Mouse (Mus musculus): Measurements from ENCODE around the gene Mid1. TPM values are rescaled to one million over a fixed set of nuclear protein-coding genes. Genes with fewer than 3 reads are reported as not detected.
A peak's percentile ranks its signal among the peaks of the same experiment; 100 is the strongest.

The Mid1 gene
- total and polyA plus RNA-seq, 3 experiments, result 2.6 to 5.5 (median 3.7) TPM

GRCm38 (mm10) chrX:169789702-169790101, 104.7 kb downstream of the Mid1 start:
- no peak overlapping the region for H3K27ac ChIP-seq
- no peak for DNase-seq
- 82% methylated on average over 5 of the region's 5 CpGs for WGBS
- H3K4me1 ChIP-seq (ENCODE audit: control insufficient read depth, insufficient read depth, low read length), result no peaks in the 10 kb centered on the region
- TF ChIP-seq EP300 (IDR thresholded peaks at IDR 0.05; ENCODE audit: insufficient read depth, low read depth, low read length) (no peak), POLR2A (IDR thresholded peaks at IDR 0.05; ENCODE audit: insufficient read depth, low read depth, low read length) (no peak), CTCF (IDR thresholded peaks at IDR 0.05) (no peak)
- no peak overlapping the region for H3K4me3 ChIP-seq
- no peaks in the 10 kb centered on the region for H3K27me3 ChIP-seq (ENCODE audit: control insufficient read depth, insufficient read depth, low read length)
- no peak overlapping the region for H3K9ac ChIP-seq (ENCODE audit: low read depth, low read length)
- intact Hi-C loops (cut with DNase I), result loop anchor here (10.0 kb wide), 1 partner anchor 465 kb away; the partner anchor contains the start of gene Hccs
- H3K79me2 ChIP-seq (replicated peaks; ENCODE audit: control insufficient read depth, insufficient read depth, low read length), result no peaks in the 10 kb centered on the region
- no peaks in the 10 kb centered on the region for H3K36me3 ChIP-seq (ENCODE audit: control insufficient read depth, insufficient read depth, low read length)

DNA sequence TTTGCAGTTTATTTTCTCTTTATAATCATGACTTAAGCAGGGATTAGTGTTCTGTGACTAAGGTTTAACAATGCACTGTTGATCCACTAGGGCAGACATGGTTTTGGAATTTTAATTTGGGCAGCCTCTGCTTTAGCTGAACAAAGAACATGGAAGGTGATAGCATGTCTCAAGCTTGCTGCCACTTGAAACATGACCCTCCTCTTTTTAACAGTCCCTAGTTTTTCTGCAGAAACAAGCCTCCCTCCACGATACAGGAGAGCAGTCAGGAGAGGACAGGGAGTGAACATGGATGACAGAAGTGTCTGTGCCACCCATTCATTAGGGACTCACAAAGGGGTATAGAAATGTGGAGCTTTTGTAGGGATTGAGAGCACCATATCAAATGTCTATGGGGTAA, 107.9 kb downstream of the Mid1 start:
- Histone ChIP-seq H3K9ac (ENCODE audit: low read depth, low read length) (no peak overlapping the region), H3K36me3 (ENCODE audit: control insufficient read depth, insufficient read depth, low read length) (no peaks in the 10 kb centered on the region), H3K4me1 (ENCODE audit: control insufficient read depth, insufficient read depth, low read length) (peaks cover 1% of the 10 kb centered on the region; the same call in 1 of the 2 replicates), H3K79me2 (replicated peaks; ENCODE audit: control insufficient read depth, insufficient read depth, low read length) (no peaks in the 10 kb centered on the region), H3K27me3 (ENCODE audit: control insufficient read depth, insufficient read depth, low read length) (no peaks in the 10 kb centered on the region), H3K4me3 (no peak overlapping the region), H3K27ac (no peak overlapping the region)
- WGBS, result 65% methylated on average over 1 of the region's 1 CpGs
- no peak for DNase-seq
- TF ChIP-seq EP300 (IDR thresholded peaks at IDR 0.05; ENCODE audit: insufficient read depth, low read depth, low read length), result no peak
- no peak for TF ChIP-seq CTCF (IDR thresholded peaks at IDR 0.05)
- no peak for TF ChIP-seq POLR2A (IDR thresholded peaks at IDR 0.05; ENCODE audit: insufficient read depth, low read depth, low read length)
- intact Hi-C loops (cut with DNase I), result loop anchor here (10.0 kb wide), 1 partner anchor 468 kb away; the partner anchor contains the start of gene Hccs

DNA sequence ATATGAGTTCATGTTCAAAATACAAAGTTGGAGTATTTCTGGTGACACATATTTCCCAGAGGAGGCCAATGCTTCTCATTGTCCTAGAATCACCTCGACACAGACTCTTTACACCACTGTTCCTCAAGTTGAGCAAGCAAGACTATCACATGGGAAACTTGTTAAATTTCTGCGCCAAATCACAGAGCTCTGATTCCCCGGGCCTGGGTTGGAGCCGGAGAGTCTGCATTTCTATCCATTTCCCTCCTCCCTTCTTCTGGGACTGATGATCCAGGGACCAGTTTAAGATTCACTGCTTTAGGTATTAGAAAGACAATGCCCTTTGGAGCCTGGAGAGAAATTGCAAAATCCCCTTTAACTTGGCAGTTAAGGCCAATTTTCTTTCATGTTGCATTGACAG, 109.4 kb downstream of the Mid1 start:
- no peak overlapping the region for H3K9ac ChIP-seq (ENCODE audit: low read depth, low read length)

GRCm38 (mm10) chrX:169794831-169795311, 109.9 kb downstream of the Mid1 start:
- Histone ChIP-seq H3K27me3 (ENCODE audit: control insufficient read depth, insufficient read depth, low read length) (no peaks in the 10 kb centered on the region), H3K36me3 (ENCODE audit: control insufficient read depth, insufficient read depth, low read length) (no peaks in the 10 kb centered on the region), H3K79me2 (replicated peaks; ENCODE audit: control insufficient read depth, insufficient read depth, low read length) (no peaks in the 10 kb centered on the region), H3K4me1 (ENCODE audit: control insufficient read depth, insufficient read depth, low read length) (peaks cover 1% of the 10 kb centered on the region; the same call in 1 of the 2 replicates), H3K9ac (ENCODE audit: low read depth, low read length) (no peak overlapping the region), H3K4me3 (no peak overlapping the region), H3K27ac (no peak overlapping the region)
- intact Hi-C loops (cut with DNase I), result loop anchor here (10.0 kb wide), 1 partner anchor 470 kb away; the partner anchor contains the start of gene Hccs
- no peak for TF ChIP-seq EP300 (IDR thresholded peaks at IDR 0.05; ENCODE audit: insufficient read depth, low read depth, low read length)
- TF ChIP-seq POLR2A (IDR thresholded peaks at IDR 0.05; ENCODE audit: insufficient read depth, low read depth, low read length), result no peak
- no peak for TF ChIP-seq CTCF (IDR thresholded peaks at IDR 0.05)
- 62% methylated on average over 7 of the region's 7 CpGs for WGBS
- DNase-seq, result peak; percentile 18 to 36

More for the DNA sequence above, 109.4 kb downstream of the Mid1 start:
- intact Hi-C loops (cut with DNase I), result loop anchor here (10.0 kb wide), 1 partner anchor 470 kb away; the partner anchor contains the start of gene Hccs
- no peak for DNase-seq
- WGBS, result 60% methylated on average over 4 of the region's 4 CpGs
- TF ChIP-seq EP300 (IDR thresholded peaks at IDR 0.05; ENCODE audit: insufficient read depth, low read depth, low read length), result no peak
- TF ChIP-seq POLR2A (IDR thresholded peaks at IDR 0.05; ENCODE audit: insufficient read depth, low read depth, low read length), result no peak
- TF ChIP-seq CTCF (IDR thresholded peaks at IDR 0.05), result no peak
- peaks cover 1% of the 10 kb centered on the region; the same call in 1 of the 2 replicates for H3K4me1 ChIP-seq (ENCODE audit: control insufficient read depth, insufficient read depth, low read length)
- no peaks in the 10 kb centered on the region for H3K79me2 ChIP-seq (replicated peaks; ENCODE audit: control insufficient read depth, insufficient read depth, low read length)
- no peak overlapping the region for H3K4me3 ChIP-seq
- H3K27ac ChIP-seq, result no peak overlapping the region
- no peaks in the 10 kb centered on the region for H3K36me3 ChIP-seq (ENCODE audit: control insufficient read depth, insufficient read depth, low read length)
- H3K27me3 ChIP-seq (ENCODE audit: control insufficient read depth, insufficient read depth, low read length), result no peaks in the 10 kb centered on the region

- DNase-seq, result no peak
- no peaks in the 10 kb centered on the region for H3K79me2 ChIP-seq (replicated peaks; ENCODE audit: control insufficient read depth, insufficient read depth, low read length)
- H3K36me3 ChIP-seq (ENCODE audit: control insufficient read depth, insufficient read depth, low read length), result no peaks in the 10 kb centered on the region
- no peak overlapping the region for H3K4me3 ChIP-seq
- H3K9ac ChIP-seq (ENCODE audit: low read depth, low read length), result no peak overlapping the region
- peaks cover 1% of the 10 kb centered on the region; the same call in 1 of the 2 replicates for H3K4me1 ChIP-seq (ENCODE audit: control insufficient read depth, insufficient read depth, low read length)
- 37% methylated on average over 3 of the region's 3 CpGs for WGBS
- H3K27me3 ChIP-seq (ENCODE audit: control insufficient read depth, insufficient read depth, low read length), result no peaks in the 10 kb centered on the region
- intact Hi-C loops (cut with DNase I), result loop anchor here (10.0 kb wide), 1 partner anchor 472 kb away; the partner anchor contains the start of gene Hccs
- no peak overlapping the region for H3K27ac ChIP-seq
- TF ChIP-seq POLR2A (IDR thresholded peaks at IDR 0.05; ENCODE audit: insufficient read depth, low read depth, low read length) (no peak), EP300 (IDR thresholded peaks at IDR 0.05; ENCODE audit: insufficient read depth, low read depth, low read length) (no peak), CTCF (IDR thresholded peaks at IDR 0.05) (no peak)
Measured at GRCm38 (mm10) chrX:169797148-169797547, 112.1 kb downstream of the Mid1 start.

- Histone ChIP-seq H3K79me2 (replicated peaks; ENCODE audit: control insufficient read depth, insufficient read depth, low read length) (no peaks in the 10 kb centered on the region), H3K4me3 (no peak overlapping the region), H3K9ac (ENCODE audit: low read depth, low read length) (no peak overlapping the region), H3K27me3 (ENCODE audit: control insufficient read depth, insufficient read depth, low read length) (no peaks in the 10 kb centered on the region), H3K4me1 (ENCODE audit: control insufficient read depth, insufficient read depth, low read length) (peaks cover 1% of the 10 kb centered on the region; the same call in 1 of the 2 replicates), H3K36me3 (ENCODE audit: control insufficient read depth, insufficient read depth, low read length) (no peaks in the 10 kb centered on the region), H3K27ac (no peak overlapping the region; the same call in 1 of the 2 replicates)
- 6% methylated on average over 11 of the region's 11 CpGs for WGBS
- TF ChIP-seq CTCF (IDR thresholded peaks at IDR 0.05) (peak; percentile 64), EP300 (IDR thresholded peaks at IDR 0.05; ENCODE audit: insufficient read depth, low read depth, low read length) (no peak)
- no peak for DNase-seq
- intact Hi-C loops (cut with DNase I), result loop anchor here (2.0 to 10.0 kb wide), 2 partner anchors 180 to 474 kb away; partner anchors contain the start of gene Hccs
Measured at GRCm38 (mm10) chrX:169798987-169799680, 114.1 kb downstream of the Mid1 start.

Data from heart, adult 2 months (tissue).